Mouse (Mus musculus): ENCODE results near the gene Ctnnbip1. TPM values are rescaled to one million over a fixed set of nuclear protein-coding genes. Genes with fewer than 3 reads are reported as not detected.

Gene Ctnnbip1
- polyA plus RNA-seq, 1 experiment: 14.4 TPM

- no peaks in the 10 kb centered on the region for H3K9me3 ChIP-seq (replicated peaks; ENCODE audit: control insufficient read depth, insufficient read depth, low read length, poor library complexity, severe bottlenecking)
- no peaks in the 10 kb centered on the region for H3K27me3 ChIP-seq (ENCODE audit: control insufficient read depth, insufficient read depth, low read length, poor library complexity, severe bottlenecking)
- no peak overlapping the region for H3K4me3 ChIP-seq (ENCODE audit: low read depth, low read length)
- H3K27ac ChIP-seq (ENCODE audit: insufficient read depth, low read length): no peak overlapping the region
- no peaks in the 10 kb centered on the region for H3K4me1 ChIP-seq (ENCODE audit: control insufficient read depth, insufficient read depth, low read length)
- no peaks in the 10 kb centered on the region for H3K36me3 ChIP-seq (ENCODE audit: control insufficient read depth, insufficient read depth, low read length, poor library complexity, severe bottlenecking)
- TF ChIP-seq POLR2A (IDR thresholded peaks at IDR 0.05; ENCODE audit: insufficient read depth, low read length) (no peak), CTCF (IDR thresholded peaks at IDR 0.05; ENCODE audit: low read depth, low read length) (no peak), EP300 (IDR thresholded peaks at IDR 0.05; ENCODE audit: insufficient read depth, low read depth, low read length) (no peak)
- H3K9ac ChIP-seq (ENCODE audit: low read depth, poor library complexity, severe bottlenecking): no peak overlapping the region
Measured at GRCm38 (mm10) chr4:149550866-149551265, 32.8 kb downstream of the Ctnnbip1 start.

DNA sequence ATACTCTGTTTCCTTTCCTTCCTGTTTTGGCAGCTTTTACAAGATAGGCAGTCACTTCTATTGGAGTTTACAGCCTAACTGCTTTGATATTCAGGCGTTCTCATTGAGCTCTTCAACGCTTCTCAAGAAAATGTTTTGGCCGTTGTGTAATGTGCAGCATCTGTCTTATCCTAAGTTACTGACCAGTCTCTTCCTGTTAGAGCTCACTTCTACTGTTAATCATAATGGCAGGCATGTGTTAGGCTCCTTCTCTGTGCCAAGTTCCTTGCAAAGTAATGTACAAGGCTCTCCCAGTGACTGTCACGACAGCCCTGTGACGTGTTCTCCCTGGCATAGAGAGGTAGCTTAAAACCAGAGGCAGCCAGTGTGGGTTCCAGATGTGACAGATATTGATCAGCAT is 33.7 kb downstream of the Ctnnbip1 start:
- no peaks in the 10 kb centered on the region for H3K9me3 ChIP-seq (replicated peaks; ENCODE audit: control insufficient read depth, insufficient read depth, low read length, poor library complexity, severe bottlenecking)
- no peak overlapping the region for H3K9ac ChIP-seq (ENCODE audit: low read depth, poor library complexity, severe bottlenecking)
- TF ChIP-seq EP300 (IDR thresholded peaks at IDR 0.05; ENCODE audit: insufficient read depth, low read depth, low read length): no peak
- TF ChIP-seq CTCF (IDR thresholded peaks at IDR 0.05; ENCODE audit: low read depth, low read length): no peak
- TF ChIP-seq POLR2A (IDR thresholded peaks at IDR 0.05; ENCODE audit: insufficient read depth, low read length): no peak
- no peaks in the 10 kb centered on the region for H3K4me1 ChIP-seq (ENCODE audit: control insufficient read depth, insufficient read depth, low read length)
- no peak overlapping the region for H3K4me3 ChIP-seq (ENCODE audit: low read depth, low read length)
- H3K27ac ChIP-seq (ENCODE audit: insufficient read depth, low read length): no peak overlapping the region
- no peaks in the 10 kb centered on the region for H3K36me3 ChIP-seq (ENCODE audit: control insufficient read depth, insufficient read depth, low read length, poor library complexity, severe bottlenecking)
- H3K27me3 ChIP-seq (ENCODE audit: control insufficient read depth, insufficient read depth, low read length, poor library complexity, severe bottlenecking): no peaks in the 10 kb centered on the region

DNA sequence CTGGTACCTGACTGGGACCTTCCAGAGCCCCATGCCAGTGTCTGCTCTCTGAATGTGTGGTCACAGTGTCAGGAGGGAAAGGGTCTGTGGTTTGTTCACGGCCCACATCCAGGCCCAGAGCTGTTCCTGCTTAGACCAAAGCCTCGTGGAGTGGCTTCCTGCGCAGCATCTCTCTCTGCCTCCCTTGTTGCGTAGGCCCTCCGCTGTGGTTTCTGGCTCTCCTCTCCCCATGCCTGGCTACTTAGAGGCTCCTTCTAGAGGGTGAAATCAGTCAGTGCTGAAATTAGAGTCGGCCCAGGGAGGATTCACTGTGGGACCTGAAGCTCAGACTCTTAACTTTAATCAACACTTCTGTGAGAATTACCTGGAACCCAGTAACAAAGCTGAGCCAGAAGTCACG is 35.8 kb downstream of the Ctnnbip1 start:
- no peak overlapping the region for H3K4me3 ChIP-seq (ENCODE audit: low read depth, low read length)
- H3K36me3 ChIP-seq (ENCODE audit: control insufficient read depth, insufficient read depth, low read length, poor library complexity, severe bottlenecking): no peaks in the 10 kb centered on the region
- no peaks in the 10 kb centered on the region for H3K27me3 ChIP-seq (ENCODE audit: control insufficient read depth, insufficient read depth, low read length, poor library complexity, severe bottlenecking)
- no peak overlapping the region for H3K9ac ChIP-seq (ENCODE audit: low read depth, poor library complexity, severe bottlenecking)
- TF ChIP-seq POLR2A (IDR thresholded peaks at IDR 0.05; ENCODE audit: insufficient read depth, low read length) (no peak), CTCF (IDR thresholded peaks at IDR 0.05; ENCODE audit: low read depth, low read length) (no peak), EP300 (IDR thresholded peaks at IDR 0.05; ENCODE audit: insufficient read depth, low read depth, low read length) (no peak)
- H3K27ac ChIP-seq (ENCODE audit: insufficient read depth, low read length): no peak overlapping the region
- H3K9me3 ChIP-seq (replicated peaks; ENCODE audit: control insufficient read depth, insufficient read depth, low read length, poor library complexity, severe bottlenecking): no peaks in the 10 kb centered on the region
- H3K4me1 ChIP-seq (ENCODE audit: control insufficient read depth, insufficient read depth, low read length): no peaks in the 10 kb centered on the region

DNA sequence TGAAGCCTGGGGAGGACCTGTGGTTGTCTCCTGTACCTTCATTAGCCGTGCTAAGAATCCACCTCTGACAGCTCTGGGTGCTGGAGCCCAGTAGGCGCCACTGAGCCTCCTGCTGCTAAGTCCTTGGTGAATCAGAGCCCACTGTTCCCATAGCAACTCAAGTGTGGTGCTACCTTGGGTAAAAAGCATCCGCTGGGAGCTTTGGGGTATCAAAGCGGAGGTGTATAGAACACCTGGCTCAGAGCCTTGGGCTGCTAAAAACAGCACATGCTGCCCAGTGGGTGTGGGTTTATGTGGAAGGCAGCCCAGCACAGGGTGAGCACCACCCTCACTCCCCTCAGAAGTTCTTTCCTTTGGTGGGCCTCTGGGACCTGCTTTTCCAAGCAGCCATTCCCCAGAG is 38.1 kb downstream of the Ctnnbip1 start:
- no peaks in the 10 kb centered on the region for H3K27me3 ChIP-seq (ENCODE audit: control insufficient read depth, insufficient read depth, low read length, poor library complexity, severe bottlenecking)
- no peak for TF ChIP-seq POLR2A (IDR thresholded peaks at IDR 0.05; ENCODE audit: insufficient read depth, low read length)
- no peak for TF ChIP-seq CTCF (IDR thresholded peaks at IDR 0.05; ENCODE audit: low read depth, low read length)
- no peak for TF ChIP-seq EP300 (IDR thresholded peaks at IDR 0.05; ENCODE audit: insufficient read depth, low read depth, low read length)
- no peak overlapping the region for H3K4me3 ChIP-seq (ENCODE audit: low read depth, low read length)
- H3K36me3 ChIP-seq (ENCODE audit: control insufficient read depth, insufficient read depth, low read length, poor library complexity, severe bottlenecking): no peaks in the 10 kb centered on the region
- no peak overlapping the region for H3K9ac ChIP-seq (ENCODE audit: low read depth, poor library complexity, severe bottlenecking)
- no peaks in the 10 kb centered on the region for H3K9me3 ChIP-seq (replicated peaks; ENCODE audit: control insufficient read depth, insufficient read depth, low read length, poor library complexity, severe bottlenecking)
- H3K4me1 ChIP-seq (ENCODE audit: control insufficient read depth, insufficient read depth, low read length): no peaks in the 10 kb centered on the region
- no peak overlapping the region for H3K27ac ChIP-seq (ENCODE audit: insufficient read depth, low read length)

- Histone ChIP-seq H3K9me3 (replicated peaks; ENCODE audit: control insufficient read depth, insufficient read depth, low read length, poor library complexity, severe bottlenecking) (no peaks in the 10 kb centered on the region), H3K9ac (ENCODE audit: low read depth, poor library complexity, severe bottlenecking) (no peak overlapping the region), H3K27ac (ENCODE audit: insufficient read depth, low read length) (no peak overlapping the region), H3K27me3 (ENCODE audit: control insufficient read depth, insufficient read depth, low read length, poor library complexity, severe bottlenecking) (no peaks in the 10 kb centered on the region), H3K36me3 (ENCODE audit: control insufficient read depth, insufficient read depth, low read length, poor library complexity, severe bottlenecking) (no peaks in the 10 kb centered on the region), H3K4me1 (ENCODE audit: control insufficient read depth, insufficient read depth, low read length) (no peaks in the 10 kb centered on the region), H3K4me3 (ENCODE audit: low read depth, low read length) (no peak overlapping the region)
- TF ChIP-seq CTCF (IDR thresholded peaks at IDR 0.05; ENCODE audit: low read depth, low read length): no peak
- no peak for TF ChIP-seq POLR2A (IDR thresholded peaks at IDR 0.05; ENCODE audit: insufficient read depth, low read length)
- TF ChIP-seq EP300 (IDR thresholded peaks at IDR 0.05; ENCODE audit: insufficient read depth, low read depth, low read length): no peak
Measured at GRCm38 (mm10) chr4:149557905-149558304, 39.9 kb downstream of the Ctnnbip1 start.

GRCm38 (mm10) chr4:149558389-149558788 is 40.4 kb downstream of the Ctnnbip1 start:
- Histone ChIP-seq H3K9ac (ENCODE audit: low read depth, poor library complexity, severe bottlenecking) (no peak overlapping the region), H3K9me3 (replicated peaks; ENCODE audit: control insufficient read depth, insufficient read depth, low read length, poor library complexity, severe bottlenecking) (no peaks in the 10 kb centered on the region), H3K27me3 (ENCODE audit: control insufficient read depth, insufficient read depth, low read length, poor library complexity, severe bottlenecking) (no peaks in the 10 kb centered on the region), H3K4me3 (ENCODE audit: low read depth, low read length) (no peak overlapping the region), H3K36me3 (ENCODE audit: control insufficient read depth, insufficient read depth, low read length, poor library complexity, severe bottlenecking) (no peaks in the 10 kb centered on the region), H3K27ac (ENCODE audit: insufficient read depth, low read length) (no peak overlapping the region), H3K4me1 (ENCODE audit: control insufficient read depth, insufficient read depth, low read length) (peaks cover 2% of the 10 kb centered on the region)
- no peak for TF ChIP-seq POLR2A (IDR thresholded peaks at IDR 0.05; ENCODE audit: insufficient read depth, low read length)
- TF ChIP-seq CTCF (IDR thresholded peaks at IDR 0.05; ENCODE audit: low read depth, low read length): no peak
- TF ChIP-seq EP300 (IDR thresholded peaks at IDR 0.05; ENCODE audit: insufficient read depth, low read depth, low read length): no peak
